Mouse (Mus musculus) heart, adult 2 months (tissue): ENCODE results near the gene Gtf2a1. TPM values are rescaled to one million over a fixed set of nuclear protein-coding genes. Genes with fewer than 3 reads are reported as not detected.
"Not testable (repeated sequence)": the region's sequence is repeated elsewhere in the genome, so short reads cannot be mapped to it uniquely, and the experiment has no call there.

ENCODE experiments used
- DNase-seq, 2 experiments: peaks; one replicate each; pipeline ENCODE4 v3.0.0; 2021
- H3K27ac ChIP-seq: fragments of 200-600 bp; 2 replicates; pipeline ENCODE4 v1.8.1; 2022
- H3K27me3 ChIP-seq: fragments of 200-500 bp; 2 replicates; pipeline ENCODE4 v1.6.1; 2012; ENCODE audit warnings: mild to moderate bottlenecking, low read length, inconsistent platforms, mixed read lengths; ENCODE audit not compliant: control insufficient read depth, insufficient read depth
- H3K36me3 ChIP-seq: fragments of 200-500 bp; 2 replicates; pipeline ENCODE4 v1.6.1; 2012; ENCODE audit warnings: low read length, inconsistent platforms; ENCODE audit not compliant: control insufficient read depth, insufficient read depth
- H3K4me1 ChIP-seq: fragments of 200-500 bp; 2 replicates; pipeline ENCODE4 v1.6.1; 2011; ENCODE audit warnings: low read length; ENCODE audit not compliant: control insufficient read depth, insufficient read depth
- H3K4me3 ChIP-seq: fragments of 200-600 bp; 2 replicates; pipeline ENCODE4 v1.8.1; 2022
- H3K79me2 ChIP-seq: fragments of 200-500 bp; replicated peaks from 2 replicates; pipeline ENCODE4 v1.6.1; 2012; ENCODE audit warnings: mild to moderate bottlenecking, inconsistent platforms, low read length, moderate library complexity, mixed read lengths; ENCODE audit not compliant: control insufficient read depth, insufficient read depth
- H3K9ac ChIP-seq: fragments of 200-500 bp; 2 replicates; pipeline ENCODE4 v1.6.1; 2012; ENCODE audit warnings: low read depth, mild to moderate bottlenecking, control low read depth, inconsistent platforms, low read length, mixed read lengths
- CTCF ChIP-seq: fragments of 200-600 bp; IDR thresholded peaks from 2 replicates; pipeline ENCODE4 v1.8.1; 2022; ENCODE audit warnings: antibody characterized with exemption, mild to moderate bottlenecking, moderate library complexity
- EP300 ChIP-seq: fragments of 200-500 bp; IDR thresholded peaks from 2 replicates; pipeline ENCODE4 v1.6.1; 2011; ENCODE audit warnings: low read depth, low read length, control low read depth; ENCODE audit not compliant: insufficient read depth
- POLR2A ChIP-seq: fragments of 200-500 bp; IDR thresholded peaks from 2 replicates; pipeline ENCODE4 v1.6.1; 2011; ENCODE audit warnings: mild to moderate bottlenecking, low read depth, low read length, control low read depth; ENCODE audit not compliant: insufficient read depth
- WGBS: fragments of 180-500 bp; shearing (Covaris S2); methylation state at CpG from one replicate; pipeline ENCODE4 v1.1.7; 2018; 5-methylcytosine and 5-hydroxymethylcytosine counted together
- intact Hi-C: fragments of 180-260 bp; cut with DNase I; formaldehyde crosslinking; loops from one replicate; pipeline ENCODE4 v1.15.1; 2025
- polyA plus RNA-seq: library from polyadenylated mRNA; depleted of rRNA; stranded (reverse); fragments of >200 nt; gene quantifications from 2 replicates; pipeline ENCODE4 v1.2.3, GENCODE M21; 2012
- total RNA-seq, 2 experiments: library from RNA; stranded (reverse); gene quantifications; 2 replicates each; pipeline ENCODE4 v1.2.3; 2021

Gtf2a1 gene
- total and polyA plus RNA-seq, 3 experiments: 9.1 to 28.3 (median 25.3) TPM

DNA sequence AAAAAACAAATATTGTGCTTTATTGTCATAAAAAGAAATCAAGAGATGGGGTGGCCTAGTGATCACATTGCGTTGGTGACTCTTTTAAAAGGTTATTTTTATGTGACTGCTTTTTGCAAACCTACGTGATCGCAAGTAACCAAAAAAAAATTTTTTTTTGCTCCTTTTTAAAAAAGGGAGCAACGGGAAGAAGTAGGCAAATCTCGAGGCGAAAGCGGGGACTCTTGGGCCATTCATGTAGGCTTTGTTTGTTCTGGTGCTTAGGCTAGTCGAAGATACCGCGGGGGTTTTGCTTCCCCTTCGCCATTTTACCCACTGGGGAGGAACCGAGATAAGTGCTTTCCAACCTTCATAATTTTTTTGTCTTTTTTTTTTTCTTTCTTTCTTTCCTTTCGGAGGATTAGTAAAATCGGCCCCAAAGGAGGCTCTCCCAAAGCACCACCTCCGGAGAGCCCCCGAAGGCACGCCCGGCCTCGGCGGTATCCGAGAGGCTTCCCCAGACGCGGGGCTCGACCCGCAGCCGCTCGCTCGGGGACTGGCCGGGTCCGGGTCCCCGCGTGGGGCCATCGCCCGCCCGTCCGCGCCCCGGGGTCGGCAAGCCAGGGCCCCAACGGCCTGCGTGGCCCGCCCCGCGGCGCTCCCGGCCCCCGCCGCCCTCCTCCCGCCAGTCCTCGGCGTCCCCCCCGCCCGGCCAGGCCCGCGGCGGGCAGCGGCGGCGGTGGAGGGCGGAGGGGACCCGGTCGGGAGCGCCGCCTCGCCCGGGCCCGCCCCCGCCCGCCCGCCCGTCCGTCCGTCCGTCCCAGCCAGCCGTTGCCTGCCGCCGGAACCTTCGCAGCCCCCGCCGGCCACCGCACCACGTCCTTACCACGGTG lies 1.4 kb downstream of the Gtf2a1 start:
- WGBS: under 1% methylated on average over 80 of the region's 83 CpGs
- peak; percentile 82 to 83 for DNase-seq
- H3K27me3 ChIP-seq: no peaks in the 10 kb centered on the region
- H3K4me3 ChIP-seq: peak overlapping the region; percentile 83
- TF ChIP-seq CTCF (no peak), EP300 (no peak), POLR2A (no peak)
- H3K9ac ChIP-seq: peak overlapping the region; percentile 98
- peak overlapping the region; percentile 98 for H3K27ac ChIP-seq
- H3K36me3 ChIP-seq: peaks cover 11% of the 10 kb centered on the region
- H3K79me2 ChIP-seq: no peaks in the 10 kb centered on the region
- intact Hi-C loops: loop anchor here (5.0 kb wide), 1 partner anchor 258 kb away; the partner anchor contains the start of gene Sel1l
- H3K4me1 ChIP-seq: peaks cover 5% of the 10 kb centered on the region

- DNase-seq: peak; percentile 93
- peak; percentile 99 for TF ChIP-seq POLR2A
- peak; percentile 84 for TF ChIP-seq EP300
- peak; percentile 42 for TF ChIP-seq CTCF
- Histone ChIP-seq H3K79me2 (no peaks in the 10 kb centered on the region), H3K4me1 (peaks cover 5% of the 10 kb centered on the region), H3K4me3 (peak overlapping the region; percentile 82), H3K27me3 (no peaks in the 10 kb centered on the region), H3K27ac (peak overlapping the region; percentile 98), H3K36me3 (peaks cover 14% of the 10 kb centered on the region), H3K9ac (peak overlapping the region; percentile 83)
- intact Hi-C loops: loop anchor here (5.0 kb wide), 1 partner anchor 259 kb away; the partner anchor contains the start of gene Sel1l
- WGBS: under 1% methylated on average over 32 of the region's 32 CpGs
These were observed 2.1 kb downstream of the Gtf2a1 start for GRCm38 (mm10) chr12:91588176-91588669.

- WGBS: 31% methylated on average over 5 of the region's 5 CpGs
- no peaks in the 10 kb centered on the region for H3K79me2 ChIP-seq
- peak overlapping the region; percentile 98 for H3K27ac ChIP-seq
- intact Hi-C loops: loop anchor here (5.0 kb wide), 1 partner anchor 260 kb away; the partner anchor contains the start of gene Sel1l
- H3K4me3 ChIP-seq: peak overlapping the region; percentile 82
- peaks cover 16% of the 10 kb centered on the region for H3K36me3 ChIP-seq
- no peaks in the 10 kb centered on the region for H3K27me3 ChIP-seq
- peaks cover 5% of the 10 kb centered on the region for H3K4me1 ChIP-seq
- DNase-seq: no peak
- H3K9ac ChIP-seq: no peak overlapping the region
- TF ChIP-seq POLR2A (no peak), EP300 (no peak), CTCF (no peak)
These were observed 2.7 kb downstream of the Gtf2a1 start for GRCm38 (mm10) chr12:91587491-91588033.

- no peaks in the 10 kb centered on the region for H3K27me3 ChIP-seq
- peaks cover 7% of the 10 kb centered on the region for H3K4me1 ChIP-seq
- DNase-seq: no peak
- H3K36me3 ChIP-seq: peaks cover 17% of the 10 kb centered on the region
- 73% methylated on average over 3 of the region's 3 CpGs for WGBS
- no peaks in the 10 kb centered on the region for H3K79me2 ChIP-seq
- intact Hi-C loops: loop anchor here (5.0 kb wide), 1 partner anchor 260 kb away; the partner anchor contains the start of gene Sel1l
- H3K4me3 ChIP-seq: no peak overlapping the region
- H3K27ac ChIP-seq: no peak overlapping the region
- TF ChIP-seq POLR2A (no peak), EP300 (no peak), CTCF (no peak)
- no peak overlapping the region for H3K9ac ChIP-seq
These were observed 3.2 kb downstream of the Gtf2a1 start for GRCm38 (mm10) chr12:91587077-91587476.

- 93% methylated on average over 4 of the region's 4 CpGs for WGBS
These were observed 4.5 kb downstream of the Gtf2a1 start for GRCm38 (mm10) chr12:91585815-91586214.

More at GRCm38 (mm10) chr12:91585815-91586214, 4.5 kb downstream of the Gtf2a1 start:
- not testable (repeated sequence) for DNase-seq, H3K79me2 ChIP-seq, H3K4me3 ChIP-seq, H3K4me1 ChIP-seq, H3K27me3 ChIP-seq, H3K27ac ChIP-seq, H3K9ac ChIP-seq
- H3K36me3 ChIP-seq: peaks cover 24% of the 10 kb centered on the region
- intact Hi-C loops: loop anchor here (5.0 kb wide), 1 partner anchor 261 kb away; the partner anchor contains the start of gene Sel1l
